Comparison of ENCODE assay signal across 13 mouse cellular contexts in the genomic region with DNA sequence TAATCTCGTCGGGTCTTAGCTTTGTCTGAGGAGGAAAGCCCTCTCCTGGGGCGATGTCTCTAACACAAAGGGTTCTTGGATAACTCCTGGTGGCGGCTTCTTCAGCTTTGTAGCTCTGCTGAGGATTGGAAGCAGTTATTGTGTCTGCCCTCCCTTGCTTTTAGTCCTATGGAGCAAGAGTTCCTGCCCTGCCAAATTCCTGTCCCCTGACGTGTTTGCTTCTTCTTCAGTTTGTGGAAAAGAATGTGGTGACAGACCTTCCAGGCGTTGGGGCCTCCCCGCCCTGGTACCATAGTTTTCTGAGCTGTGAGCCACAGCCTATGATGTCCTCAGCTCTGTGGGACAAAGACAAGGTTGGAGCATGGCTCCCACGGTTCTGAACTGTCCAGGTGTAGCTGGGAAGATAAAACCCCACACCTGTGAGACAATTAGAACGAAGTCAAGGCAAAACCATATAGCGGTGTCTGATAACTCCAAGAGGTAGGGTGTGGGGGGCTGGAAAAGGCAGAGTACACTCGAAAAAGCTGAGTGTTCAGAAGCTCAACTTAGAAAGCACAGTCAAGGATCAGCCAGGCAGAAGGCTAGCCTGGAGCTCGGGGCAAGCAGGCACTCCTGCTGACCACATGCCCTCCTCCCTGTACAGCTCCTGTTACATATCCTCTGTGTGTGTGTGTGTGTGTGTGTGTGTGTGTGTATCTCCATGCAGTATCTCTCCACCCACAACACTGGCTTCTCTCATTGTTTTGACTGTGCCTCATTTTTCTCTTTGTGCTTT. TPM values are rescaled to one million over a fixed set of nuclear protein-coding genes. Genes with fewer than 3 reads are reported as not detected.
DNase-seq lines count a peak whose midpoint lies in the region; ATAC-seq and TF ChIP-seq lines count a peak whose summit lies in the region.
"Had no signal": no experiment of that assay in that cellular context is flagged by ENCODE, and none has a peak within 500 bp of the region (broad histone marks: within the 10 kb centered on the region; RNA-seq: fewer than 3 reads in every experiment).

No protein-coding gene starts in this region.

- H3K9me3 ChIP-seq in limb, embryonic 15.5 days: no peaks in the 10 kb centered on the region
- no peaks in the 10 kb centered on the region for H3K9me3 ChIP-seq in forebrain, embryonic 11.5 days (ENCODE audit: control insufficient read depth, low read length)

- peak; percentile 42 for DNase-seq in liver, adult 2 months (ENCODE audit: extremely low read depth, low read depth, low spot score)
- DNase-seq in liver: no peak
- DNase-seq in lung, postnatal 36 days: peak; percentile 57
- DNase-seq in adrenal gland, postnatal 25 days: no peak
- no peak for DNase-seq in forebrain, embryonic 11.5 days (ENCODE audit: low spot score)
- DNase-seq in kidney, adult 9 months: no peak
- DNase-seq: adrenal gland, adult 2 months; cerebellum, adult 11 months; kidney, postnatal 4 days; right cerebral cortex, postnatal 25 days had no signal

- ATAC-seq in limb, embryonic 15.5 days (ENCODE audit: insufficient number of reproducible peaks, low FRiP score, low TSS enrichment, low read depth): no peak
- no peak for ATAC-seq in forebrain, embryonic 11.5 days (replicated peaks; ENCODE audit: low FRiP score)
- ATAC-seq: hindbrain, embryonic 16.5 days had no signal

- no peaks in the 10 kb centered on the region for H3K36me3 ChIP-seq in liver, adult 2 months (ENCODE audit: control insufficient read depth, insufficient read depth, low read length)
- no peaks in the 10 kb centered on the region for H3K36me3 ChIP-seq in limb, embryonic 15.5 days
- no peaks in the 10 kb centered on the region for H3K36me3 ChIP-seq in forebrain, embryonic 11.5 days (ENCODE audit: control insufficient read depth, insufficient read depth, low read length)

- 70% methylated on average over 12 of the region's 12 CpGs for WGBS in liver, adult 2 months
- WGBS in limb, embryonic 15.5 days: 70% methylated on average over 12 of the region's 12 CpGs
- 54% methylated on average over 12 of the region's 12 CpGs for WGBS in forebrain, embryonic 11.5 days

- H3K27ac ChIP-seq in liver, adult 2 months (replicated peaks; ENCODE audit: insufficient read depth, low read depth, low read length): peak overlapping the region; percentile 96
- H3K27ac ChIP-seq in brown adipose tissue, adult 24 weeks (replicated peaks; ENCODE audit: low read depth, low read length): 0 out of 2 replicates have a peak overlapping the region, but pooled peaks have one; percentile 39
- no peak overlapping the region for H3K27ac ChIP-seq in limb, embryonic 15.5 days
- H3K27ac ChIP-seq in forebrain, embryonic 11.5 days (ENCODE audit: low read depth, low read length): no peak overlapping the region

- no peak for TF ChIP-seq CTCF in liver, adult 2 months (IDR thresholded peaks at IDR 0.05; ENCODE audit: low read depth, low read length)

- no peaks in the 10 kb centered on the region for H3K27me3 ChIP-seq in liver, adult 2 months (ENCODE audit: control insufficient read depth, insufficient read depth, low read length)
- H3K27me3 ChIP-seq in limb, embryonic 15.5 days: no peaks in the 10 kb centered on the region
- H3K27me3 ChIP-seq in forebrain, embryonic 11.5 days (ENCODE audit: control insufficient read depth, insufficient read depth, low read length): peaks cover 10% of the 10 kb centered on the region; the same call in 1 of the 2 replicates

- H3K4me2 ChIP-seq in limb, embryonic 15.5 days: 0 out of 2 replicates have a peak overlapping the region, but pooled peaks have one; percentile 88
- no peak overlapping the region for H3K4me2 ChIP-seq in forebrain, embryonic 11.5 days (ENCODE audit: low read depth, low read length, severe bottlenecking)

- peak overlapping the region; percentile 49 for H3K9ac ChIP-seq in liver, adult 2 months (ENCODE audit: low read depth, low read length)
- H3K9ac ChIP-seq in limb, embryonic 15.5 days: no peak overlapping the region
- no peak overlapping the region for H3K9ac ChIP-seq in forebrain, embryonic 11.5 days (ENCODE audit: low read length)

- no peak overlapping the region for H3K4me3 ChIP-seq in liver, adult 2 months (ENCODE audit: insufficient read depth, low read depth, low read length)
- no peak overlapping the region for H3K4me3 ChIP-seq in brown adipose tissue, adult 24 weeks (ENCODE audit: insufficient read depth, low read depth, low read length)
- H3K4me3 ChIP-seq in limb, embryonic 15.5 days: no peak overlapping the region
- H3K4me3 ChIP-seq in forebrain, embryonic 11.5 days (ENCODE audit: low read depth, low read length): no peak overlapping the region

- TF ChIP-seq POLR2A in liver, adult 2 months (IDR thresholded peaks at IDR 0.05; ENCODE audit: extremely low read depth, insufficient read depth, low read length): no peak

- no peaks in the 10 kb centered on the region for H3K79me2 ChIP-seq in liver, adult 2 months (ENCODE audit: control insufficient read depth, insufficient read depth, low read length)

- H3K4me1 ChIP-seq in liver, adult 2 months (ENCODE audit: control insufficient read depth, insufficient read depth, low read length): peaks cover 28% of the 10 kb centered on the region
- peaks cover 16% of the 10 kb centered on the region for H3K4me1 ChIP-seq in brown adipose tissue, adult 24 weeks (ENCODE audit: control insufficient read depth, insufficient read depth, insufficient read length, low read length)
- H3K4me1 ChIP-seq in limb, embryonic 15.5 days: peaks cover 57% of the 10 kb centered on the region
- H3K4me1 ChIP-seq in forebrain, embryonic 11.5 days (replicated peaks; ENCODE audit: control insufficient read depth, insufficient read depth, low read length): peaks cover 3% of the 10 kb centered on the region; the same call in 1 of the 2 replicates

RNA-seq across cellular contexts. Expression of a gene that starts 1.8 kb away (rescaled TPM):
- 3.2 and 3.5 TPM in 2 replicates for total RNA-seq in liver, adult 2 months (2014; rRNA removed)
- 4.4 and 6.3 TPM in 2 replicates for polyA plus RNA-seq in liver, adult 2 months (2012; rRNA removed)
- polyA plus RNA-seq in brown adipose tissue, adult 24 weeks (2012; ENCODE audit: insufficient read depth, insufficient read length, missing spikeins): 4.6 and 9.2 TPM in 2 replicates
- polyA plus RNA-seq in limb, embryonic 15.5 days (2015; fragmentation: Nextera tagmentation; extraction: Ambion mirVana): 2.1 and 2.3 TPM in 2 replicates
- 0.85 and 0.86 TPM in 2 replicates for total RNA-seq in adrenal gland, postnatal 25 days (2021)
- polyA plus RNA-seq in forebrain, embryonic 11.5 days (2014; fragmentation: Nextera tagmentation; extraction: Ambion mirVana): 0.29 and 0.32 TPM in 2 replicates

Comparison
In these comparisons a context has a peak if more than half of its experiments do, and no peak if none do; other contexts are left out.
1. DNase-seq: peak in liver, adult 2 months (single experiment) and lung, postnatal 36 days (single experiment); none in liver (single experiment), adrenal gland, postnatal 25 days (single experiment), forebrain, embryonic 11.5 days (single experiment) and kidney, adult 9 months (single experiment).
2. H3K27ac ChIP-seq: peak in liver, adult 2 months (single experiment) and brown adipose tissue, adult 24 weeks (single experiment); none in limb, embryonic 15.5 days (single experiment) and forebrain, embryonic 11.5 days (single experiment).